Mouse (Mus musculus) heart, adult 18-20 months (tissue): Measurements from ENCODE around the gene Gm20441. TPM values are rescaled to one million over a fixed set of nuclear protein-coding genes. Genes with fewer than 3 reads are reported as not detected.
"Not testable (repeated sequence)": the region's sequence is repeated elsewhere in the genome, so short reads cannot be mapped to it uniquely, and the experiment has no call there.

Experiments used
- DNase-seq, 2 experiments: peaks; one replicate each; pipeline ENCODE4 v3.0.0; 2021 to 2022; ENCODE audit warnings: mixed read lengths in 1 of 2
- total RNA-seq, 2 experiments: library from RNA; stranded (reverse); gene quantifications; 2 replicates each; pipeline ENCODE4 v1.2.3; 2021

Gm20441 gene
- total RNA-seq, 2 experiments from 2014 or later: not detected

DNA sequence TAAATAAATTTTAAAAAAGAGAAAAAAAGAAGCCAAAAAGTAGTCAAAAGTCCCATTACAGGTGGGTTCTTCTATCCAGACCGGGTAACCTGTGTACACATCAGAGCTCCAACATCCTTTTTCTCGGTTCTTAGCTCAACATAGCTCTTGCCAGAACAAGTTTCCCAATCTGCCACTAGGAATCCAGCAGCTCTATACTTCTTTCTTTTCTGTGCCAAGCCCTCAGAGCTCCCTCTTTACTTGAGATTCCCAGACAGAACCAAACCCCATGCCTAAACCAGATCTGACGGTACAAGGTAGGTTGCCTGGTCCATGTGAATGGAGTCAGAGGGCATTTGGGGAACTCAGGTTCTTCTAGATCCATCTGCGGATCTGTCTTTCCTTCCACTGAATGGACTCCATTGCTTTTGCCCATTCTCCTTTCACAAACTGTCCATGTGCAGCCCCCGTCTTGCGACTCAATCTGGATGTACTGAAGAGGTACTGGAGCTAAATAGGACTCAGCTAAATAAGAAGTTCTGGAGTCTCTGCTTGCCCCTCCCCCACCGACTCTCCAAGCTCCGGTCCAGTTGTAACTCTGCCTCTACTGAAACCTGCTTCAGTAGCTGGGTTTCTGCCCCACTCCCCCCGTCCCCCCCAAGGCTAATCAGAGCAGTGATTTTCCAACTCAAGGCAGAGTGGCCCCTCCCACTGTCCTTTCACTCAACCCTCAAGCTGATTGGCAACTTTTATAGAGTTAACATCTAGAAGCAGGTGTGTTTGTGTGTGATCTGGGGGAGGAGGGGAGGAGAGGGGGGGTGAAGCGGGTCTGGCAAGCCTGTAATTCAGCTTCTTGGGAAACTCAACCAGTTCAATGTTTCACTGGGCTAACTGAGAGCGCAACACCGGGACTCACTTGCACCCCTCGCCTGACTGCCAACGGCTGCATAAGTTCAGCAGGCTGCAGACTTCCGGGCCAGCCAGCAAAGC, 1.3 kb downstream of the Gm20441 start:
- no peak for DNase-seq

DNA sequence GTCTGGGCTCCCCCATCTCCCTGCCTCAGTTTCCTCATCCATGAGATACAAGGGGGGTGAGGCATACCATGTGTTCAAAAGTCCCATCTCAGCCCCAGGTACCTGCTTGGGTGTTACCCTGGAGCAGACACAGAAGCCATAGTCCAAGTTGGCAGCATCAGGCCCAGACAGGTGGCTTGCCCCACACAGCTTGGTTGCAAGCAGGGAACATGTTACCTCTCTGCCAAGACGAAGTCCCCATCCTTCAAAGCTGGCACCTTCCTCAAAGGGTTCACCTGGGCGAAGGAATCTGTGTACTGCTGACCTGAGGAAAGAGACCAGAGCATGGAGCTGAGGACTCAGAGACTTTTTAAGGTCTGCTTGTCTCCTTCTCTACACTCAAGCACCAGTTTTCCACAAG, 2.9 kb downstream of the Gm20441 start:
- DNase-seq: no peak

DNA sequence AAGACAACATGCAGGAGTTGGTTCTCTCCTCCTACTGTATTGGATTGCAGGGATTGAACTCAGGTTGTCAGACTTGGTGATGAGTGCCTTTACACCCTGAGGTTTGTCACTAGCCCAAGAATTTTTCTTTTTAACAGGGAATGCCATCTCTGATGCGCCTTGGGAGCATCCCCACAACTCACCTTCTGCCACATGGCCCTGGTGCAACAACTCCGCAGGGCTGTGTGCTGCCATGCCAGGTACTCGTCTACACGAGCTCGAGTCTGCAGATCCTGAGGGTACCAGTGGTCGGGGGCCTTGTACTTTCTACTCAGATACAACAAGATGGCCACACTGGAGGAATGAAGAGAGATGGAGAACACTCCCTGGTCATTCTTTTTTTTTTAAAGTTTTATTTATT, 4.2 kb downstream of the Gm20441 start:
- no peak for DNase-seq

- no peak for DNase-seq
These were observed 6.2 kb downstream of the Gm20441 start for GRCm38 (mm10) chr10:75774587-75774986.

GRCm38 (mm10) chr10:75774102-75774501, 6.7 kb downstream of the Gm20441 start:
- DNase-seq: no peak

GRCm38 (mm10) chr10:75772795-75773664, 7.7 kb downstream of the Gm20441 start, which contains the start of gene Ddt:
Ddt (minus strand) TSS chr10:75773414.
- peak; percentile 85 to 92 for DNase-seq

GRCm38 (mm10) chr10:75767756-75768155, 13.0 kb downstream of the Gm20441 start:
- not testable (repeated sequence) for DNase-seq

DNA sequence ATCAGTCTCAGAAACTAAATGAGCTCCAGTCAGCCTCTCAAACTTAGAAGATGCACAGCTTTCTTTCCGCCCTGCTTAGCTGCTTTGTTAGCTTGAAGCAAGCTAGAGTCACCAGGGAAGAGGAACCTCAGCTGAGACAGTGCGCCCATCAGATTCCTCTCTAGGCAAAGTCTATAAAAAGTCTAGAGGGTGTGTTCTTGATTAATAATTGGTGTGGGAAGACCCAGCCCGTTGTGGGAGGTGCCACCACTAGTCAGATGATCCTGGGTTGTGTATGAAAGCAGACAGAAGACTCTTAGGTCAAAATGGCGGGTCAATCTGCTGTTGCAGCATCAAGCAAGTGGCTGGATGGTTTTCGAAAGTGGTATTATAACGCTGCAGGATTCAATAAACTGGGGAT, 13.9 kb downstream of the Gm20441 start:
- DNase-seq: no peak

- DNase-seq: peak; percentile 55 to 83
These were observed 16.0 kb downstream of the Gm20441 start for GRCm38 (mm10) chr10:75764519-75765473.

GRCm38 (mm10) chr10:75763682-75764518, 16.9 kb downstream of the Gm20441 start, which contains the start of gene Cabin1:
Cabin1 (minus strand) TSS chr10:75764341.
- DNase-seq: peak; percentile 98

DNA sequence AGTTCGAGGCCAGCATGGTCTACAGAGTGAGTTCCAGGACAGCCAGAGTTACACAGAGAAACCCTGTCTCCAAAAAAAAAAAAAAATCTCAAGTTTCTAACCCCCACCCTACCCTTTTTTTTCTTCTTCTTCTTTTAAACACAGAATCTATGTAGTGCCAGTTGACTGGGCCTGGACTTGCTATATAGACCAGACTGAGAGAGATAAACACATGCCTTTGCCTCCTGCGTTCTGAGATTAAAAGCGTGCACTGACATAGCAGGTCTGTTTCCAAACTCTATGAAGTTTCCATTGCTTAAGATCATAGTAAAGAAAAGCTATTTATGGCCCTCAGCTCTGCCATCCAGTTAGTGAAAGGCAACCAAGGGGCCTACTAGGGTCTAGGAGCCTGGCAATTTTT, 18.3 kb downstream of the Gm20441 start:
- DNase-seq: no peak

- DNase-seq: no peak
These were observed 20.4 kb downstream of the Gm20441 start for GRCm38 (mm10) chr10:75760311-75760710.

DNA sequence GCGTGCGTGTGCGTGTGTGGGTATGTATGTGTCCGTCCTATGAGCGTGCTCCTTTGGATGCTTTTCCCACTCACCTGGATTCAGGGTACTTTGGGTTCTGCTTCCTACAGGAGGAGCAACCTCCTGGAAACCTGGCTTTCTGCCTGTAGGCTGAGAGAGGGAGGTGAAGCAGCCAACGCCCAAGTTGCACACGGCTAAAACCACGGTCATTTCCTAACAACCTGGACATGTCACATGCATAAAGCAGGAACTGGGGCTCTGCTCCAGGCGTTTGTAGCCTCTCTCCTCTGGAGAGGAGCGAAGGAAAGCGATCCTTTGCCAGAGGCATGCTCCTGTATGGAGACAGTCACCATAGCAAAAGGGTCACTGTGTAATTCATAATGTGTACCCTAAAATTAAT, 24.0 kb downstream of the Gm20441 start:
- DNase-seq: no peak

- peak; percentile 77 to 91 for DNase-seq
These were observed 36.7 kb downstream of the Gm20441 start for GRCm38 (mm10) chr10:75744017-75744416.

DNA sequence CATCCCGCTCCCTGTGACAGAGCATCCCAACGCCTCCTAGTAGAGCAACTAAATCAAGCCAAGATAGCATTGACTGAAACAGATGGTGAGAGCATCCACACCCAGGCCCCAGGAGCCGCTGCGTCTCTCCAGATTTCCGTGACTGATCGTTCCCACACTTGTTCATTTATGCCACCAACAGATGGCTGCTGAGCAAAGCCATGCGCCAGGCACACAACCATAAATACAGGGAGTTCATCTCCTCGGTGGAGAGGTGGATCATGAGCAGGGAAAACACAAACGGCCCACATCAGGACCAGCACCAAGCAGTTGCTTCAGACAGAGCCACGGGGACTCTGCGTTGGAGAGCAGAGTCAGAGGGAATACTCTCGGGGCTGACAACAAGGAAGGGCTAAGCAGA, 37.4 kb downstream of the Gm20441 start:
- no peak for DNase-seq

- no peak for DNase-seq
These were observed 39.9 kb downstream of the Gm20441 start for GRCm38 (mm10) chr10:75740866-75741265.

- no peak for DNase-seq
These were observed 55.3 kb downstream of the Gm20441 start for GRCm38 (mm10) chr10:75725449-75725848.
